Mouse (Mus musculus) cortical plate, adult 2 months (tissue): ENCODE measurements at regions not wholly inside any gene's neighbourhood (a gene's known extent, or its start where the extent isn't known, plus 50 kb on each side); places are given as distances from the start of the nearest gene placed in this dataset.

ENCODE experiments used
- CTCF ChIP-seq: fragments of 200-500 bp; IDR thresholded peaks from 2 replicates; pipeline ENCODE4 v1.5.1; 2011; ENCODE audit warnings: mild to moderate bottlenecking, control low read depth, low read length; ENCODE audit not compliant: insufficient read depth; ENCODE audit errors: extremely low read depth
- POLR2A ChIP-seq: fragments of 200-500 bp; IDR thresholded peaks from 2 replicates; pipeline ENCODE4 v1.6.1; 2011; ENCODE audit warnings: mild to moderate bottlenecking, low read length, control low read depth; ENCODE audit not compliant: insufficient read depth; ENCODE audit errors: extremely low read depth

GRCm38 (mm10) chr16:49642696-49643095, 56.3 kb upstream of the Ift57 start:
- TF ChIP-seq CTCF (no peak), POLR2A (no peak)
